Mouse (Mus musculus): ENCODE data around the gene Edc3. TPM values are rescaled to one million over a fixed set of nuclear protein-coding genes. Genes with fewer than 3 reads are reported as not detected.

The Edc3 gene
- total and polyA plus RNA-seq, 2 experiments, result 5.7 to 6.6 TPM

GRCm38 (mm10) chr9:57671500-57671899 is 36.8 kb upstream of the Edc3 start:
- Histone ChIP-seq H3K4me1 (ENCODE audit: control insufficient read depth, insufficient read depth, low read length) (peaks cover 27% of the 10 kb centered on the region), H3K27ac (replicated peaks; ENCODE audit: insufficient read depth, low read depth, low read length) (peak overlapping the region; percentile 61), H3K9ac (ENCODE audit: low read depth, low read length) (no peak overlapping the region), H3K4me3 (ENCODE audit: insufficient read depth, low read depth, low read length) (no peak overlapping the region), H3K79me2 (ENCODE audit: control insufficient read depth, insufficient read depth, low read length) (no peaks in the 10 kb centered on the region), H3K36me3 (ENCODE audit: control insufficient read depth, insufficient read depth, low read length) (no peaks in the 10 kb centered on the region), H3K27me3 (ENCODE audit: control insufficient read depth, insufficient read depth, low read length) (no peaks in the 10 kb centered on the region)
- TF ChIP-seq POLR2A (IDR thresholded peaks at IDR 0.05; ENCODE audit: extremely low read depth, insufficient read depth, low read length) (no peak), CTCF (IDR thresholded peaks at IDR 0.05; ENCODE audit: low read depth, low read length) (no peak)
- 22% methylated on average over 5 of the region's 5 CpGs for WGBS
- DNase-seq (ENCODE audit: extremely low read depth, low read depth, low spot score), result peak; percentile 62

GRCm38 (mm10) chr9:57681411-57681810 is 26.9 kb upstream of the Edc3 start:
- peaks cover 15% of the 10 kb centered on the region for H3K36me3 ChIP-seq (ENCODE audit: control insufficient read depth, insufficient read depth, low read length)
- H3K27me3 ChIP-seq (ENCODE audit: control insufficient read depth, insufficient read depth, low read length), result no peaks in the 10 kb centered on the region
- no peak for DNase-seq (ENCODE audit: extremely low read depth, low read depth, low spot score)
- 78% methylated on average over 10 of the region's 10 CpGs for WGBS
- peaks cover 15% of the 10 kb centered on the region; the same call in 1 of the 2 replicates for H3K4me1 ChIP-seq (ENCODE audit: control insufficient read depth, insufficient read depth, low read length)
- H3K4me3 ChIP-seq (ENCODE audit: insufficient read depth, low read depth, low read length), result peak overlapping the region; percentile 49
- peak overlapping the region; percentile 73; the same call in 1 of the 2 replicates for H3K9ac ChIP-seq (ENCODE audit: low read depth, low read length)
- TF ChIP-seq CTCF (IDR thresholded peaks at IDR 0.05; ENCODE audit: low read depth, low read length), result no peak
- no peak for TF ChIP-seq POLR2A (IDR thresholded peaks at IDR 0.05; ENCODE audit: extremely low read depth, insufficient read depth, low read length)
- H3K27ac ChIP-seq (replicated peaks; ENCODE audit: insufficient read depth, low read depth, low read length), result peak overlapping the region; percentile 4; the same call in 1 of the 2 replicates
- H3K79me2 ChIP-seq (ENCODE audit: control insufficient read depth, insufficient read depth, low read length), result no peaks in the 10 kb centered on the region; the same call in 1 of the 2 replicates

DNA sequence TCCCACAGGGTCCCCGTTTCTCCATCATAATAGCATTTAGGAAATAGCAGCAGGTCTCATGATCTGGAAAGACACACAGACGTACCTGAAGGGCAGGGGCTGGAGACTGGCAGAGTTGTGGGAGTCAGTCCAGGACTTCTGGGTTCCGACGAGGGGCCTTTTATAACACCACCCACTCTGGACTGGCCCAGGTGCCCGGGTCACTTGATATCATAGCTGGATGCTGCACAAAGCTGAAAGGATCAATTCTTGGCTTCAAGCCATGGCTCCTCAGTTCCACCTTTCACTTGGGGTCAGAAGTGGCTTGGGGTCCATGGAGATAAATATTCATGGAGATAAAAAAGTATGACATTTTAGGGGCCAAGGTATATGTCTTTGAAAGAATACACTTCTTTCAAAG is 24.8 kb upstream of the Edc3 start, which contains the start of gene Cyp1a2:
Gene Cyp1a2 (minus strand): TSS at position 184 of the 400 bp plus-strand sequence.
- TF ChIP-seq POLR2A (IDR thresholded peaks at IDR 0.05; ENCODE audit: extremely low read depth, insufficient read depth, low read length) (peak; percentile 42; the same call in 1 of the 2 replicates), CTCF (IDR thresholded peaks at IDR 0.05; ENCODE audit: low read depth, low read length) (no peak)
- Histone ChIP-seq H3K27me3 (ENCODE audit: control insufficient read depth, insufficient read depth, low read length) (no peaks in the 10 kb centered on the region), H3K4me1 (ENCODE audit: control insufficient read depth, insufficient read depth, low read length) (peaks cover 29% of the 10 kb centered on the region), H3K9ac (ENCODE audit: low read depth, low read length) (peak within 1 kb of the TSS; percentile 73), H3K79me2 (ENCODE audit: control insufficient read depth, insufficient read depth, low read length) (no peaks in the 10 kb centered on the region; the same call in 1 of the 2 replicates), H3K27ac (replicated peaks; ENCODE audit: insufficient read depth, low read depth, low read length) (peak within 1 kb of the TSS; percentile 79), H3K4me3 (ENCODE audit: insufficient read depth, low read depth, low read length) (peak within 1 kb of the TSS; percentile 52), H3K36me3 (ENCODE audit: control insufficient read depth, insufficient read depth, low read length) (peaks cover 11% of the 10 kb centered on the region)
- 30% methylated on average over 5 of the region's 5 CpGs for WGBS
- peak; percentile 89 for DNase-seq (ENCODE audit: extremely low read depth, low read depth, low spot score)

DNA sequence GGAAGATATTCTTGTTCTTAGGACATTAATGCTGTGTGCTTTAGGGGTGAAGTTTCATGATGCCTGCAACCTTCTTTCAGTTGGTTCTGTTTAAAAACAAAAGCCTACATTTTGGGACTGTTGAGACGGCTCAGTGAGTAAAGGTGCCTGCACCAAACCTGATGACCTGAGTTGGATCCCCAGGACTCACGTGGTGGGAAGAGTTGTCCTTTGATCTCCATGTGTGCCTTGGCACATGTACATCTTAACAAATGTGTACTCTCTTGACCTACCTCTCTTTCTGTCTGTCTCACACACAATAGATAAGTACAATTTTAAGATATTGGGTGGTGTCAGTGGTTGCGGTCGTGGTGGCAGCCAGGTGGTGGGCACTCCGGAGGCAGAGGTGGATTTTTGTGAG is 22.3 kb upstream of the Edc3 start:
- WGBS, result 32% methylated on average over 5 of the region's 5 CpGs
- Histone ChIP-seq H3K4me1 (ENCODE audit: control insufficient read depth, insufficient read depth, low read length) (peaks cover 32% of the 10 kb centered on the region), H3K79me2 (ENCODE audit: control insufficient read depth, insufficient read depth, low read length) (no peaks in the 10 kb centered on the region; the same call in 1 of the 2 replicates), H3K9ac (ENCODE audit: low read depth, low read length) (no peak overlapping the region), H3K27me3 (ENCODE audit: control insufficient read depth, insufficient read depth, low read length) (no peaks in the 10 kb centered on the region), H3K4me3 (ENCODE audit: insufficient read depth, low read depth, low read length) (no peak overlapping the region), H3K36me3 (ENCODE audit: control insufficient read depth, insufficient read depth, low read length) (0 out of 2 replicates have a peak, but pooled peaks cover 1% of the 10 kb centered on the region), H3K27ac (replicated peaks; ENCODE audit: insufficient read depth, low read depth, low read length) (peak overlapping the region; percentile 67)
- TF ChIP-seq CTCF (IDR thresholded peaks at IDR 0.05; ENCODE audit: low read depth, low read length) (no peak), POLR2A (IDR thresholded peaks at IDR 0.05; ENCODE audit: extremely low read depth, insufficient read depth, low read length) (no peak)
- peak; percentile 97 for DNase-seq (ENCODE audit: extremely low read depth, low read depth, low spot score)

GRCm38 (mm10) chr9:57687751-57688150 is 20.6 kb upstream of the Edc3 start, which contains the start of gene Cyp1a1:
Gene Cyp1a1 (plus strand): TSS chr9:57687928.
- Histone ChIP-seq H3K9ac (ENCODE audit: low read depth, low read length) (no peak within 1 kb of the TSS), H3K27me3 (ENCODE audit: control insufficient read depth, insufficient read depth, low read length) (no peaks in the 10 kb centered on the region), H3K36me3 (ENCODE audit: control insufficient read depth, insufficient read depth, low read length) (no peaks in the 10 kb centered on the region), H3K27ac (replicated peaks; ENCODE audit: insufficient read depth, low read depth, low read length) (peak within 1 kb of the TSS; percentile 57), H3K4me1 (ENCODE audit: control insufficient read depth, insufficient read depth, low read length) (peaks cover 26% of the 10 kb centered on the region), H3K79me2 (ENCODE audit: control insufficient read depth, insufficient read depth, low read length) (no peaks in the 10 kb centered on the region), H3K4me3 (ENCODE audit: insufficient read depth, low read depth, low read length) (no peak within 1 kb of the TSS)
- WGBS, result 25% methylated on average over 2 of the region's 2 CpGs
- peak; percentile 87 for DNase-seq (ENCODE audit: extremely low read depth, low read depth, low spot score)
- TF ChIP-seq POLR2A (IDR thresholded peaks at IDR 0.05; ENCODE audit: extremely low read depth, insufficient read depth, low read length) (no peak), CTCF (IDR thresholded peaks at IDR 0.05; ENCODE audit: low read depth, low read length) (no peak)

DNA sequence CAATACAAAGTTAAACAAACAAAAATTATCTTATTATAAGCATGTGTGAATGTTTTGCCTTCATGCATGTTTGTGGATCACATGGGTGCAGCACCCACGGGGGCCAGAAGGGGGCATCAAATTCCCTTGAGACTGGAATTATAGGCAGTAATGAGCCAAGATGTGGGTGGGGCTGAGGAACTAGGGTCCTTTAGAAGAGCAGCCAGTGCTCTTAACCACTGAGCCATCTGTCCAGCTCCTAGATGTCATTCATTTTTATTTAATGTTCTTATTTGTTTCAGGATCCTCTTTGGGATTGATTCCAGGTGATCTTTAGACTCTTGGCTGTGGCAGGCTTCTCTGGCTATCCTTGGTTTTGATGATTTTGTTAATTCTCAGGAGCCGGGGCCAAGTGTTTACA is 20.2 kb upstream of the Edc3 start:
- peak; percentile 86 for DNase-seq (ENCODE audit: extremely low read depth, low read depth, low spot score)
- no peak overlapping the region for H3K4me3 ChIP-seq (ENCODE audit: insufficient read depth, low read depth, low read length)
- peaks cover 26% of the 10 kb centered on the region for H3K4me1 ChIP-seq (ENCODE audit: control insufficient read depth, insufficient read depth, low read length)
- peak overlapping the region; percentile 57 for H3K27ac ChIP-seq (replicated peaks; ENCODE audit: insufficient read depth, low read depth, low read length)
- no peaks in the 10 kb centered on the region for H3K36me3 ChIP-seq (ENCODE audit: control insufficient read depth, insufficient read depth, low read length)
- TF ChIP-seq CTCF (IDR thresholded peaks at IDR 0.05; ENCODE audit: low read depth, low read length), result peak; percentile 57; the same call in 1 of the 2 replicates
- TF ChIP-seq POLR2A (IDR thresholded peaks at IDR 0.05; ENCODE audit: extremely low read depth, insufficient read depth, low read length), result no peak
- no peaks in the 10 kb centered on the region for H3K27me3 ChIP-seq (ENCODE audit: control insufficient read depth, insufficient read depth, low read length)
- H3K79me2 ChIP-seq (ENCODE audit: control insufficient read depth, insufficient read depth, low read length), result no peaks in the 10 kb centered on the region
- 19% methylated on average over 2 of the region's 2 CpGs for WGBS
- no peak overlapping the region for H3K9ac ChIP-seq (ENCODE audit: low read depth, low read length)

All from liver, adult 2 months (tissue).